Mouse (Mus musculus): Measurements from ENCODE around the gene Usp46. TPM values are rescaled to one million over a fixed set of nuclear protein-coding genes. Genes with fewer than 3 reads are reported as not detected.

Usp46 gene
- total and polyA plus RNA-seq, 2 experiments from 2014 or later = 27.2 to 47.3 TPM

GRCm38 (mm10) chr5:74005936-74006335 is 62.3 kb downstream of the Usp46 start:
- Histone ChIP-seq H3K27me3 (ENCODE audit: control insufficient read depth, insufficient read depth, low read length) (no peaks in the 10 kb centered on the region), H3K9me3 (replicated peaks; ENCODE audit: control insufficient read depth, low read length) (no peaks in the 10 kb centered on the region), H3K36me3 (replicated peaks; ENCODE audit: control insufficient read depth, insufficient read depth, low read length) (peaks cover 49% of the 10 kb centered on the region), H3K4me3 (ENCODE audit: low read depth, low read length) (no peak overlapping the region), H3K9ac (replicated peaks; ENCODE audit: low read depth, low read length) (no peak overlapping the region), H3K4me2 (ENCODE audit: low read depth, low read length) (no peak overlapping the region), H3K27ac (ENCODE audit: low read depth) (no peak overlapping the region), H3K4me1 (ENCODE audit: control insufficient read depth, insufficient read depth) (peaks cover 4% of the 10 kb centered on the region; the same call in 1 of the 2 replicates)
- TF ChIP-seq CTCF (IDR thresholded peaks at IDR 0.05; ENCODE audit: low read depth) (no peak), EP300 (IDR thresholded peaks at IDR 0.05; ENCODE audit: low read depth) (no peak)
- no peak for ATAC-seq (ENCODE audit: insufficient read depth, low read depth)
- DNase-seq (ENCODE audit: low spot score) = no peak
- 90% methylated on average over 2 of the region's 2 CpGs for WGBS

GRCm38 (mm10) chr5:74001743-74002142 is 66.5 kb downstream of the Usp46 start:
- 59% methylated on average over 9 of the region's 9 CpGs for WGBS
- Histone ChIP-seq H3K9me3 (replicated peaks; ENCODE audit: control insufficient read depth, low read length) (no peaks in the 10 kb centered on the region), H3K27me3 (ENCODE audit: control insufficient read depth, insufficient read depth, low read length) (no peaks in the 10 kb centered on the region), H3K4me1 (ENCODE audit: control insufficient read depth, insufficient read depth) (0 out of 2 replicates have a peak, but pooled peaks cover 5% of the 10 kb centered on the region), H3K4me2 (ENCODE audit: low read depth, low read length) (no peak overlapping the region), H3K4me3 (ENCODE audit: low read depth, low read length) (no peak overlapping the region), H3K27ac (ENCODE audit: low read depth) (no peak overlapping the region), H3K36me3 (replicated peaks; ENCODE audit: control insufficient read depth, insufficient read depth, low read length) (peaks cover 59% of the 10 kb centered on the region), H3K9ac (replicated peaks; ENCODE audit: low read depth, low read length) (no peak overlapping the region)
- no peak for ATAC-seq (ENCODE audit: insufficient read depth, low read depth)
- TF ChIP-seq EP300 (IDR thresholded peaks at IDR 0.05; ENCODE audit: low read depth) (no peak), CTCF (IDR thresholded peaks at IDR 0.05; ENCODE audit: low read depth) (no peak)
- DNase-seq (ENCODE audit: low spot score) = no peak

- no peak for DNase-seq (ENCODE audit: low spot score)
- Histone ChIP-seq H3K4me2 (ENCODE audit: low read depth, low read length) (no peak overlapping the region), H3K36me3 (replicated peaks; ENCODE audit: control insufficient read depth, insufficient read depth, low read length) (peaks cover 39% of the 10 kb centered on the region), H3K4me3 (ENCODE audit: low read depth, low read length) (no peak overlapping the region), H3K9me3 (replicated peaks; ENCODE audit: control insufficient read depth, low read length) (no peaks in the 10 kb centered on the region), H3K27me3 (ENCODE audit: control insufficient read depth, insufficient read depth, low read length) (no peaks in the 10 kb centered on the region), H3K27ac (ENCODE audit: low read depth) (no peak overlapping the region), H3K4me1 (ENCODE audit: control insufficient read depth, insufficient read depth) (0 out of 2 replicates have a peak, but pooled peaks cover 5% of the 10 kb centered on the region), H3K9ac (replicated peaks; ENCODE audit: low read depth, low read length) (no peak overlapping the region)
- no peak for ATAC-seq (ENCODE audit: insufficient read depth, low read depth)
- 48% methylated on average over 5 of the region's 5 CpGs for WGBS
- TF ChIP-seq EP300 (IDR thresholded peaks at IDR 0.05; ENCODE audit: low read depth) (no peak), CTCF (IDR thresholded peaks at IDR 0.05; ENCODE audit: low read depth) (no peak)
Measured at GRCm38 (mm10) chr5:73998966-73999365, 69.3 kb downstream of the Usp46 start.

DNA sequence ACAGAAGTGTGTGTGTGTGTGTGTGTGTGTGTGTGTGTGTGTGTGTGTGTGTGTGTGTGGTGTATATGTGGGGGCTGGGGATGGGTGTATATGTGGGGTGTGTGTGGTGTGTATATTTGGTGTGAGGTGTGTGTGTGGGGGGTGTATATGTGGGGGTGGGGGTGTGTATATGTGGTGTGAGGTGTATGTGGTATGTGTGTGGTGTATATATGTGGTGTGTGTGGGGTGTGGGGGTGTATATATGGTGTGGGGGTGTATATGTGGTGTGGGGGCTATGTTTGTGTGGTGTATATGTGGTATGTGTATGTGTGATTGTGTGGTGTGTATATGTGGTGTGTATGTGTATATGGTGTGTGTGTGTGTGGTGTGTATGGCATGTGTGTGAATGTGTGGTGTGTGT is 73.4 kb downstream of the Usp46 start:
- Histone ChIP-seq H3K27me3 (ENCODE audit: control insufficient read depth, insufficient read depth, low read length) (no peaks in the 10 kb centered on the region), H3K9me3 (replicated peaks; ENCODE audit: control insufficient read depth, low read length) (no peaks in the 10 kb centered on the region), H3K4me2 (ENCODE audit: low read depth, low read length) (no peak overlapping the region), H3K4me1 (ENCODE audit: control insufficient read depth, insufficient read depth) (0 out of 2 replicates have a peak, but pooled peaks cover 5% of the 10 kb centered on the region), H3K27ac (ENCODE audit: low read depth) (no peak overlapping the region), H3K9ac (replicated peaks; ENCODE audit: low read depth, low read length) (no peak overlapping the region), H3K36me3 (replicated peaks; ENCODE audit: control insufficient read depth, insufficient read depth, low read length) (peaks cover 5% of the 10 kb centered on the region), H3K4me3 (ENCODE audit: low read depth, low read length) (no peak overlapping the region)
- DNase-seq (ENCODE audit: low spot score) (no peak), ATAC-seq (ENCODE audit: insufficient read depth, low read depth) (no peak)
- TF ChIP-seq CTCF (IDR thresholded peaks at IDR 0.05; ENCODE audit: low read depth) (no peak), EP300 (IDR thresholded peaks at IDR 0.05; ENCODE audit: low read depth) (no peak)

- WGBS = 68% methylated on average over 4 of the region's 4 CpGs
- no peaks in the 10 kb centered on the region; the same call in 1 of the 2 replicates for H3K36me3 ChIP-seq (replicated peaks; ENCODE audit: control insufficient read depth, insufficient read depth, low read length)
- ATAC-seq (ENCODE audit: insufficient read depth, low read depth) (no peak), DNase-seq (ENCODE audit: low spot score) (peak; percentile 63)
- no peaks in the 10 kb centered on the region for H3K9me3 ChIP-seq (replicated peaks; ENCODE audit: control insufficient read depth, low read length)
- no peak overlapping the region for H3K4me3 ChIP-seq (ENCODE audit: low read depth, low read length)
- no peaks in the 10 kb centered on the region for H3K4me1 ChIP-seq (ENCODE audit: control insufficient read depth, insufficient read depth)
- no peak overlapping the region for H3K9ac ChIP-seq (replicated peaks; ENCODE audit: low read depth, low read length)
- no peak overlapping the region for H3K27ac ChIP-seq (ENCODE audit: low read depth)
- TF ChIP-seq EP300 (IDR thresholded peaks at IDR 0.05; ENCODE audit: low read depth) (no peak), CTCF (IDR thresholded peaks at IDR 0.05; ENCODE audit: low read depth) (peak; percentile 66)
- H3K27me3 ChIP-seq (ENCODE audit: control insufficient read depth, insufficient read depth, low read length) = no peaks in the 10 kb centered on the region
- no peak overlapping the region for H3K4me2 ChIP-seq (ENCODE audit: low read depth, low read length)
Measured at GRCm38 (mm10) chr5:73993538-73993937, 74.7 kb downstream of the Usp46 start.

- DNase-seq (ENCODE audit: low spot score) (no peak), ATAC-seq (ENCODE audit: insufficient read depth, low read depth) (no peak)
- no peaks in the 10 kb centered on the region for H3K4me1 ChIP-seq (ENCODE audit: control insufficient read depth, insufficient read depth)
- H3K9ac ChIP-seq (replicated peaks; ENCODE audit: low read depth, low read length) = no peak overlapping the region
- H3K4me3 ChIP-seq (ENCODE audit: low read depth, low read length) = no peak overlapping the region
- H3K9me3 ChIP-seq (replicated peaks; ENCODE audit: control insufficient read depth, low read length) = no peaks in the 10 kb centered on the region
- TF ChIP-seq EP300 (IDR thresholded peaks at IDR 0.05; ENCODE audit: low read depth) (no peak), CTCF (IDR thresholded peaks at IDR 0.05; ENCODE audit: low read depth) (no peak)
- H3K36me3 ChIP-seq (replicated peaks; ENCODE audit: control insufficient read depth, insufficient read depth, low read length) = no peaks in the 10 kb centered on the region; the same call in 1 of the 2 replicates
- WGBS = 90% methylated on average over 13 of the region's 13 CpGs
- no peaks in the 10 kb centered on the region for H3K27me3 ChIP-seq (ENCODE audit: control insufficient read depth, insufficient read depth, low read length)
- no peak overlapping the region for H3K27ac ChIP-seq (ENCODE audit: low read depth)
- H3K4me2 ChIP-seq (ENCODE audit: low read depth, low read length) = no peak overlapping the region
Measured at GRCm38 (mm10) chr5:73992321-73992720, 75.9 kb downstream of the Usp46 start.

Data from heart, postnatal 0 days (tissue).